Mouse (Mus musculus) midbrain, embryonic 15.5 days (tissue): ENCODE data around the gene Orc1. TPM values are rescaled to one million over a fixed set of nuclear protein-coding genes. Genes with fewer than 3 reads are reported as not detected.

Experiments used
- ATAC-seq: fragments of 200-750 bp; cut with Nextera tagmentation; replicated peaks from 2 replicates; pipeline ENCODE4 v1.8.0; 2017; ENCODE audit warnings: moderate TSS enrichment
- H3K27ac ChIP-seq: fragments of 300-500 bp; sonication (generic); 2 replicates; pipeline ENCODE4 v1.5.1; 2015; ENCODE audit warnings: mild to moderate bottlenecking, inconsistent platforms
- H3K27me3 ChIP-seq: fragments of 300-500 bp; sonication (generic); replicated peaks from 2 replicates; pipeline ENCODE4 v1.6.1; 2015; ENCODE audit warnings: inconsistent platforms
- H3K36me3 ChIP-seq: fragments of 300-500 bp; sonication (generic); replicated peaks from 2 replicates; pipeline ENCODE4 v1.6.1; 2015; ENCODE audit warnings: inconsistent platforms
- H3K4me1 ChIP-seq: fragments of 300-500 bp; sonication (generic); 2 replicates; pipeline ENCODE4 v1.6.1; 2015; ENCODE audit warnings: inconsistent platforms
- H3K4me2 ChIP-seq: fragments of 300-500 bp; sonication (generic); 2 replicates; pipeline ENCODE4 v1.6.1; 2015; ENCODE audit warnings: inconsistent platforms, mild to moderate bottlenecking, moderate library complexity
- H3K4me3 ChIP-seq: fragments of 300-500 bp; sonication (generic); 2 replicates; pipeline ENCODE4 v1.5.1; 2015; ENCODE audit warnings: mild to moderate bottlenecking, inconsistent platforms
- H3K9ac ChIP-seq: fragments of 300-500 bp; sonication (generic); 2 replicates; pipeline ENCODE4 v1.6.1; 2015; ENCODE audit warnings: mild to moderate bottlenecking, inconsistent platforms
- H3K9me3 ChIP-seq: fragments of 300-500 bp; sonication (generic); 2 replicates; pipeline ENCODE4 v1.6.1; 2016; ENCODE audit warnings: inconsistent platforms
- WGBS: fragments of 180-500 bp; shearing (Covaris S2); methylation state at CpG from one replicate; pipeline ENCODE4 v1.1.7; 2015; ENCODE audit warnings: mixed read lengths; 5-methylcytosine and 5-hydroxymethylcytosine counted together
- polyA plus RNA-seq: library from polyadenylated mRNA; unstranded; fragments of >200 nt; fragmentation: Nextera tagmentation; extraction: Ambion mirVana; gene quantifications from 2 replicates; pipeline ENCODE4 v1.2.1, GENCODE M21; 2015

Orc1 gene
- polyA plus RNA-seq, 1 experiment from 2014 or later = 1.7 TPM

DNA sequence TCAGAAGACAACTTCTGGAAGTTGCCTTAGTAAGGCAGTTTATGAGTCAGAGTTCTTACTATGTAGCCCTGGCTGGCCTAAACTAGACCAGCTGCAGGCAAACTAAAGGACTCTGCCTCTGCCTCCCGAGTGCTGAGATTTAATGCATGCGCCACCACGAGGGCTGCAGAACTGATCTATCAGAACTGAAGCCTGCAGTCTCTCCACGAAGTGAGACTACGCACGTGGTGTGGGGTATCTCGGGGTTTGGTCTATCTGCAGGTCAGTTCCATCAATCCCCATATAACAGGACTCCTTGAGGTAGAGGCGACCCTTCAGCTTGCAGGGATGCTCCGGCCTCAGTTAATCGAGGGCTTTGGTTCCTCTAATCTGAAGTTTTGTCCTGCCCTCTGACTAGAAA, 39.9 kb downstream of the Orc1 start:
- peaks cover 17% of the 10 kb centered on the region for H3K4me1 ChIP-seq
- peak overlapping the region; percentile 99 for H3K9ac ChIP-seq
- ATAC-seq = peak; percentile 77
- no peaks in the 10 kb centered on the region for H3K9me3 ChIP-seq
- no peaks in the 10 kb centered on the region for H3K36me3 ChIP-seq
- H3K27ac ChIP-seq = peak overlapping the region; percentile 94
- peak overlapping the region; percentile 89 for H3K4me3 ChIP-seq
- no peaks in the 10 kb centered on the region for H3K27me3 ChIP-seq
- H3K4me2 ChIP-seq = peak overlapping the region; percentile 84
- WGBS = under 1% methylated on average over 10 of the region's 10 CpGs

DNA sequence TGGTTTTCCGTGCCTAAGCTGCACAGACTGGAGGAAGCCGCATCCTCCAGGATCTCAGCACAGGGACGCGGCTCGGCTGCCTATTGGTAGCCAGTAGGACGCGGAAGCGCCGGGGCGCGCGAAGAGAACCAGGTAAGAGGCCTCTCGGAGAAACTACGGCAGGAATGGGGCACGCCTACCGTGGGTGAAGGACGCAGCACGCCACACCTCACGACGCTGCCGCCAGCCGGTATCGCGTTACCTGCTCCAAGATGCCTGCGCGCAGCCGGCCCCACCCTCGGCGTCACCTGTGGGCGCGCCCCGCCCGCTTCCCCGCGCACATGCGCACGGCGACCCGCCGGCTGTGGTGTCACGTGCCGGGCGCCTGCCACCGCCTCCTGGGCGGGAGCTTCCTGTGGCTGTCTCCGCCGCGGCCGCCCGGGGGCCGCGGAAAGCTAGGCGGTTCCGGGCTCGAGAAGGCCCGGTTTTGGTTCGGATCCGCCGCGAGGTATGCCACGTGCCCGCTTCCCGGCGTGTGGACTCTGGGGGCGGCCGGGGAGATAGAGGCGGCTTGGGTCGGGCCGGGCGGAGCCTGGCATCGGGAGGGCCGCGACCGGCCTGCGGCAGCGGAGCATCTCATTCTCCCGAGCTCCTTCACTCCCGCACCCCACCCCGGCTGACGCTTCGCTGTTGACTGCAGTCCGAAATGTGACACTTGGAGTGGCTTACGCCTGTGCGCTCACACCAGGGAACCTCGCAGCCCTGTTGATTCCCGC, 40.5 kb downstream of the Orc1 start, which contains the start of gene Cc2d1b:
Gene Cc2d1b (plus strand): TSS at position 354 of the 755 bp plus-strand sequence.
- Histone ChIP-seq H3K36me3 (peaks cover 2% of the 10 kb centered on the region), H3K4me2 (peak within 1 kb of the TSS; percentile 84), H3K4me3 (peak within 1 kb of the TSS; percentile 89), H3K9me3 (no peaks in the 10 kb centered on the region), H3K27me3 (no peaks in the 10 kb centered on the region), H3K9ac (peak within 1 kb of the TSS; percentile 99), H3K27ac (peak within 1 kb of the TSS; percentile 94), H3K4me1 (peaks cover 17% of the 10 kb centered on the region)
- WGBS = under 1% methylated on average over 86 of the region's 86 CpGs
- ATAC-seq = peak; percentile 93

DNA sequence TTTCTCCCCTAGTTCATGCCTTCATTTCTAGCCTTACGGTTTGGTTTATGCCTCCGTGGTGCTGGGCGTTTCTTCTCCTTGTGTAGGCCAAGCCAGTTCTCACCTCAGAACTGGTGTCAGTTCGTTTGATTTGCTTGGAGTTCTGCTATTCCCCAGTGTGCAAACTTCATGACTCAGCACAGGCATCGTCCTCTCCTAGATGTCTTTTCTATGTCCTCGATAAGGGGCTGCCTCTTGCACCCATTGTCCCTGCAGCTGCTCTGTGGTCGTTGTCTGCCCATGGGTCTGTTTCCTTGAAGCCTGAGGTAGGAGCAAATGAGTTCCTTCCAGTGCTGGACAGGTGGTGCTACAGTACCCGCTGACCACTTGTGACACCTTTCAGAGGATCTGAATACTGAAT, 41.3 kb downstream of the Orc1 start:
- Histone ChIP-seq H3K9me3 (no peaks in the 10 kb centered on the region), H3K27ac (peak overlapping the region; percentile 94), H3K4me1 (peaks cover 17% of the 10 kb centered on the region), H3K9ac (peak overlapping the region; percentile 99), H3K4me3 (peak overlapping the region; percentile 89), H3K4me2 (peak overlapping the region; percentile 84), H3K36me3 (peaks cover 9% of the 10 kb centered on the region), H3K27me3 (no peaks in the 10 kb centered on the region)
- peak; percentile 3; the same call in 1 of the 2 replicates for ATAC-seq
- WGBS = 14% methylated on average over 8 of the region's 8 CpGs

DNA sequence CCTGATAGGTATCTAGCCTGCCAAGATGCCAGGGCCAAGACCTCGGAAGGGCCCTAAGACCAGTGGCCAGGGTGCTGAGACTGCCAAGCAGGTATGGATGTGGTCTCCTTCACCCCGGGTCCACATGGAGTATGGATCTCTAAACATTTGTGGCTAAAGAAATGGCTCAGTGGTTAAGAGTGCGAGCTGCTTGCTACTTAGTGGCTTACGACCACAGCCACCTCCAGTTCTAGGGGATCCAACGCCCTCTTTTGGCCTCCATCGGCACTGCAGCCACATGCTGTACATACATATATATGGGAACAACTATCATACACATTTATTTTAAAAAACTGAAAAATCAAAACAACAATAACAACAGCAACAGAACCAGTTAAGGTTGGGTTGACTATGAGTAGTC, 42.3 kb downstream of the Orc1 start:
- no peaks in the 10 kb centered on the region for H3K9me3 ChIP-seq
- no peak overlapping the region for H3K4me3 ChIP-seq
- peaks cover 10% of the 10 kb centered on the region for H3K36me3 ChIP-seq
- H3K4me2 ChIP-seq = no peak overlapping the region
- H3K9ac ChIP-seq = no peak overlapping the region
- H3K27ac ChIP-seq = no peak overlapping the region
- H3K4me1 ChIP-seq = peaks cover 17% of the 10 kb centered on the region
- 97% methylated on average over 6 of the region's 6 CpGs for WGBS
- ATAC-seq = no peak
- no peaks in the 10 kb centered on the region for H3K27me3 ChIP-seq

DNA sequence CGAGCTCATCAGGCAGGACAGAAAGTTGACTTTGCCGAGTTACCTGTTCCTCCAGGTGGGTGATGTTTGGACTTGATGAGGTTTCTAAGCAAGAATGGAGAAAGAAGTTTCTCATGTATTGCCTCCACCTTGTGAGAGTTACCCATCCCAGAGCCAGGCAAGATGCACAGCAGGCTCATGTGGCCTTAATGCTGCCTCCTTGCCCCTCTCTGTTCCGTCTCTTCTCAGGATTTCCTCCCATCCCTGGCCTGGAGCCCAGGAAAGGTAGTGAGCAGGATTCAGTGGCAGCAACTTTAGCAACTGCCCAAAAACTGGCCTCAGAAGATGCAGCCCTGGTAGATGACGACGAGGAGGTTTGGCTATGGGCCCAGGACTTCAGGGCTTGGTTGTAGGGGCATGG, 47.8 kb downstream of the Orc1 start:
- Histone ChIP-seq H3K4me1 (no peaks in the 10 kb centered on the region), H3K27me3 (no peaks in the 10 kb centered on the region), H3K27ac (no peak overlapping the region), H3K36me3 (peaks cover 57% of the 10 kb centered on the region), H3K4me3 (no peak overlapping the region), H3K4me2 (no peak overlapping the region), H3K9ac (no peak overlapping the region), H3K9me3 (no peaks in the 10 kb centered on the region)
- ATAC-seq = no peak
- 87% methylated on average over 5 of the region's 5 CpGs for WGBS

DNA sequence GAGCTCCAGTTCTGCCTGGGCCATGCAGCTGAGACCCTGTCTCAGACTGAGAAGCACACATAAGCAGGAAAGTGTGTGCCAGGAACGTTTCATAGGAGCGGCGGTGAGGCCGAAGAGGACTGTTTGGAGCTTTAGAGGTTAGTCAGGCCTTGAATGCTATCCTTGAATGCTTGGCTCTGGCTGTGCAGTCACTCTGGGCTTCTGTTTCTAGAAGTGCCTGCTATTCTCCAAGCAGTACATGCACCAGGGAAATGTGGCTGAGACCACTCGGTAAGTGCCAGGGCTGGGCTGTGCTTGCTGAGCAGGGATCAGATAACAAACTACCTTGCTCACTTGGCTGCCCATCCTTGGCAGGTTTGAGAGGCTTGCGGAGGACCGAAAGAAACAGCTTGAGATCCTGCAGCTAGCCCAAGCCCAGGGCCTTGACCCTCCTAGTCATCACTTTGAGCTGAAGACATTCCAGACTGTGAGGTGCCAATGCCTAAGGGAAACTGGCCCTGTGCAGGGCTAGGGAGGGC, 50.2 kb downstream of the Orc1 start:
- Histone ChIP-seq H3K27me3 (no peaks in the 10 kb centered on the region), H3K4me2 (no peak overlapping the region), H3K9me3 (no peaks in the 10 kb centered on the region), H3K36me3 (peaks cover 66% of the 10 kb centered on the region), H3K4me1 (no peaks in the 10 kb centered on the region), H3K4me3 (no peak overlapping the region), H3K9ac (no peak overlapping the region), H3K27ac (no peak overlapping the region)
- 93% methylated on average over 7 of the region's 7 CpGs for WGBS
- no peak for ATAC-seq

DNA sequence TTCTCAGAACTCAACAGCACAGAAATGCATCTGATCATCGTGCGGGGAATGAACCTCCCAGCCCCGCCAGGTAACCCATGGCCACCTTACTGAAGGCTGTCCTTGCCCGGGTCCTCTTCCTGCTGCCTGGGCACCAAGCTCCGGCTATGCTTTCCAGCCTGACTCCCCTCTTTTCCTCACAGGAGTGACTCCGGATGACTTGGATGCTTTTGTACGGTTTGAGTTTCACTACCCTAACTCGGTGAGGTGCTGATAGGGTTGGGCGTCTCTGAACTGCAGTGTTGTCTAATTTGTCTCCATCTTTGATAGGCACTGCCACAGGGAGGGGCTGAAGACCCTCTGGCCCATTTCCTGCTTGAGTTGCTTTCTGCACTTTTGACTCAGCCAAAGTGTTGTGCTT, 50.9 kb downstream of the Orc1 start:
- H3K36me3 ChIP-seq = peaks cover 61% of the 10 kb centered on the region
- H3K27me3 ChIP-seq = no peaks in the 10 kb centered on the region
- H3K4me2 ChIP-seq = no peak overlapping the region
- no peaks in the 10 kb centered on the region for H3K9me3 ChIP-seq
- H3K9ac ChIP-seq = no peak overlapping the region
- no peak for ATAC-seq
- no peak overlapping the region for H3K4me3 ChIP-seq
- H3K27ac ChIP-seq = no peak overlapping the region
- H3K4me1 ChIP-seq = no peaks in the 10 kb centered on the region
- whole genome bisulfite sequencing = 95% methylated on average over 9 of the region's 9 CpGs

DNA sequence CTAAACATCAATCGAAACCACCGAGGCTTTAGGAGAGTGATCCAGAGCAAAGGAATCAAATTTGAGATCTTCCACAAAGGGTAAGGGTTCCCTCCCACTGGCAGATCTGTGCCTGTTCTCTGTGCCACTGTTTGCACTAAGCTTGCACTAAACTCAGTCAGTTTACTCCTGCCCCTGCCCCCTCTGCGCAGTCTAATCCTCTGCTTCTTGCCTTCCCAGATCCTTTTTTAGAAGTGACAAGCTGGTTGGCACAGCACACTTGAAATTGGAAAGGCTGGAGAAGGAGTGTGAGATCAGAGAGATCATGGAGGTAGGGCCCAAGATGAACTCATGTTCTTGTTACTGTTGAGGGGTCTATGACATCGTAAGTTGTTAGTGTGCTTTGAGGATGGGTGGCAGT, 52.4 kb downstream of the Orc1 start:
- Histone ChIP-seq H3K36me3 (peaks cover 61% of the 10 kb centered on the region), H3K4me2 (no peak overlapping the region), H3K9me3 (no peaks in the 10 kb centered on the region), H3K4me3 (no peak overlapping the region), H3K27ac (no peak overlapping the region), H3K9ac (no peak overlapping the region), H3K27me3 (no peaks in the 10 kb centered on the region), H3K4me1 (no peaks in the 10 kb centered on the region)
- no peak for ATAC-seq
- 95% methylated on average over 4 of the region's 4 CpGs for WGBS

DNA sequence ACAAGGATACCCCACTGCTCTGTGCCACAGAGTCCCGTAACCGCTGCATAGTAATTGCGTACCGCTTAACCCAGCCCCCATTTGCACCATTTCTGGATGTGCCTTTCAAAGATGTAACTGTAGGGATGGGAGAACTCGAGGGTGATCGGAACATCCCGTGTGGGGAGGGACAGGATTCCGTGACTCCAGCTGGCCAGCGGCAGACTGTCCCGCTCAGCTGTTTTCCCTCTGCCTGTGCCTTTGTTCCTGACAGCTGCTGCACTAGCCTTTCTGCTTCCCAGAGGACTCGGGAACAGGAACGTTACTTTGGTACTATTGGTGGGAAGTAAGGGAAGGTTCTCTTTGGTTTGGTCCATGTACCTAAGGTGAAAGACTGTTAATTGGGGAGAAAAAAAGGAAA, 54.5 kb downstream of the Orc1 start:
- no peak overlapping the region for H3K27ac ChIP-seq
- no peaks in the 10 kb centered on the region for H3K4me1 ChIP-seq
- no peak for ATAC-seq

DNA sequence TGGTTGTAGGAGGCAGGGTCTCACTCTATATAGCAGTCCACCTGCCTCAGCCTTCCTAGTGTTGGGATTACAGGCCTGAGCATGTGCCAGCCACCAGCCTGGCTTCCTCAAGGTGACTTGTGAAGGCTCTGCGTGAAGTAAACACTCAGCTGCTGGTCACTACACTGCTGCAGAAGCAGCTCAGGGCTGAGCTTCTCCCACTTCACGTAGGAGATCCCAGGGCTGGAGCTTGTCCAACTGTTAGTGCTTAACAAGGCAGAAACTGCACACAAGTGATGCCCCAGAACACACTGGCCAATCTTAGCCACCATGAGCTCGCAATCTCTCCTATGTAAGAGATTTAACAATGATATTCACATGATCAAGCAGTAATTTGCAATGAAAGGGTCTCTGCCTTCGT, 55.5 kb downstream of the Orc1 start:
- Histone ChIP-seq H3K9me3 (no peaks in the 10 kb centered on the region), H3K9ac (no peak overlapping the region), H3K4me1 (no peaks in the 10 kb centered on the region), H3K4me2 (no peak overlapping the region), H3K27me3 (no peaks in the 10 kb centered on the region), H3K4me3 (no peak overlapping the region), H3K36me3 (peaks cover 40% of the 10 kb centered on the region), H3K27ac (no peak overlapping the region)
- 63% methylated on average over 4 of the region's 4 CpGs for WGBS
- ATAC-seq = no peak

More for the DNA sequence above, 54.5 kb downstream of the Orc1 start:
- H3K27me3 ChIP-seq = no peaks in the 10 kb centered on the region
- no peak overlapping the region for H3K4me2 ChIP-seq
- no peak overlapping the region for H3K9ac ChIP-seq
- H3K36me3 ChIP-seq = peaks cover 48% of the 10 kb centered on the region
- H3K9me3 ChIP-seq = no peaks in the 10 kb centered on the region
- no peak overlapping the region for H3K4me3 ChIP-seq
- WGBS = 66% methylated on average over 12 of the region's 12 CpGs

DNA sequence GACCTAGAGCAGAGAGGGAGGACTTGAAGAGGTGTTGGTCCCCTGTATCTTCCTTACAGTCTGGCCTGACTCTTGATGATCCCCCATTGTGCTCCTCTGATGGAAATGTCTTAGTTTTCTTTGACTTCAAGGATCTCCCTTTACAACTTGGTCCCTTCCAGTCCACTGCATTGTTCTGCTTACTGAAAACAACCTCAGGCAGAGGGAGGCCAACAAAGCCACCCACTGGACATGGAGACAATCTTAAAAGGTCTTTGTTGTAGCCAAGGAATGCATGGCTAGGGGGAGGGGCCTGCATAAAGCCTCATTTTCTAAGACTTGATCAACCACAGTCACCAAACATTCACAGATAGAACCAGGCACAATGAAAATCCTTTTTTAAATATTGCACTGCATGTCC, 55.9 kb downstream of the Orc1 start:
- Histone ChIP-seq H3K27me3 (no peaks in the 10 kb centered on the region), H3K4me3 (no peak overlapping the region), H3K9ac (no peak overlapping the region), H3K27ac (no peak overlapping the region), H3K36me3 (peaks cover 36% of the 10 kb centered on the region), H3K4me1 (no peaks in the 10 kb centered on the region), H3K9me3 (no peaks in the 10 kb centered on the region), H3K4me2 (no peak overlapping the region)
- no peak for ATAC-seq

DNA sequence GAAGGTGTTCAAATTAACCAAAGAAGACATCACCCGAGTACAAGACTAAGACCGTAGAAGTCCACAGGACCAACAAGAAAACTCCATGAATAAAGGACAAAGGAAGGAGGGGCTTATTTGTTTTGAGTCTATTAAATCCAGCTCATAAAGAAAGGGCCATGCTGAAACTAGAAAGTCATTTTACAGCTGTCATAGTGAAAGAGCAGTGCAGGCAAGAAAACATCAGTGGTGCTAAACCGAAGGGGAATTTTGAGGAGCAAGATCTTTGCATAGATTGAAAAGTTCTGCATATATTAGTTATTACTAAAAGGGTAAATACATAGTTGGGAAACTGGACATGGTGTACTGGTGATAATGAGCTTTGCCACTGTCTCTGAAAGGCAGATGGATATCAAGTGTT, 58.5 kb downstream of the Orc1 start:
- H3K27ac ChIP-seq = no peak overlapping the region
- no peaks in the 10 kb centered on the region for H3K4me1 ChIP-seq
- no peak overlapping the region for H3K4me3 ChIP-seq
- 77% methylated on average over 3 of the region's 3 CpGs for WGBS
- ATAC-seq = no peak
- no peaks in the 10 kb centered on the region for H3K9me3 ChIP-seq
- no peaks in the 10 kb centered on the region for H3K27me3 ChIP-seq
- no peak overlapping the region for H3K4me2 ChIP-seq
- H3K36me3 ChIP-seq = peaks cover 19% of the 10 kb centered on the region
- no peak overlapping the region for H3K9ac ChIP-seq

DNA sequence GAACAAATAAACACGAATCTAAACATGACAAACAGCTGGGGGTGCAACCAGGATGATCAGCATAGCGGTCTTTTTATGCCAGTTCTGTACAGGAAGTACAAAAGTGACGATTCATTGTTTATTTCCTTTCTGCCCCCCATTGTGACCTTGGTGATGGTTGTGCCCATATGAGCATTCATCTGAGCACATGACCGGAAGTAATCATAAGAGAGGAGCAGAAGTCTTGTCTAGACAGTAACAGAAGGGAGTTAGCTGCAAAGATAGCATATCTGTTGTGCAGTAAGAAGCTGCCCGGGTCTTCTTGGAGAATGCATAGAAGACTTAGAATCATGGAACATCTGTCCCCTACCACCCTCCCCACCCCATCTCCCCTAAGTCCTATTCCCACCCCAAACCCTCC, 59.5 kb downstream of the Orc1 start:
- Histone ChIP-seq H3K36me3 (peaks cover 12% of the 10 kb centered on the region), H3K9me3 (no peaks in the 10 kb centered on the region), H3K9ac (no peak overlapping the region), H3K4me1 (no peaks in the 10 kb centered on the region), H3K27ac (no peak overlapping the region), H3K27me3 (no peaks in the 10 kb centered on the region), H3K4me3 (no peak overlapping the region), H3K4me2 (no peak overlapping the region)
- 86% methylated on average over 5 of the region's 5 CpGs for WGBS
- ATAC-seq = no peak
